Mouse (Mus musculus) thymus, postnatal 4 days (tissue): ENCODE data around the gene Spaca3.

Source experiments
- DNase-seq: peaks from one replicate; pipeline ENCODE4 v3.0.0; 2021

The Spaca3 gene

DNA sequence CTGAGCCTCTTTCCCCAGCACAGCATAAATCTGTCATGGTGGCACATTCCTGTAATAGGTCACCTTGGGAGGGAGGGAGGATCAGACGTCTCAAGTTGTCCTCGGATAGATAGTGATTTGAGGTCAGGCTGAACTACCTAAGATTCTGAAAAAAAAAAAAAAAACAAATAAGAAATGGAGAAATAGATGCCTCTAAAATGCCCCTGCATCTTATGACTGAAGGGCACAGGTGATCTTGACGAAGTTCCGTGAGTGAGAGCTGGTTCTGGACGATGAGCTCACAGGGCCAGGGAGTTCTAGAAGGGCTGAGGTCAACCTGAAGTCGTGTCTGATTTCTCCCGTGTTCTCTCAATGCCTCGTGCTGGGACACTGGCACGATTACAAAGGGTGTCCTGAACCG, at the start of gene Spaca3:
Spaca3 (plus strand) TSS at position 301 of the 400 bp plus-strand sequence.
- no peak for DNase-seq

DNA sequence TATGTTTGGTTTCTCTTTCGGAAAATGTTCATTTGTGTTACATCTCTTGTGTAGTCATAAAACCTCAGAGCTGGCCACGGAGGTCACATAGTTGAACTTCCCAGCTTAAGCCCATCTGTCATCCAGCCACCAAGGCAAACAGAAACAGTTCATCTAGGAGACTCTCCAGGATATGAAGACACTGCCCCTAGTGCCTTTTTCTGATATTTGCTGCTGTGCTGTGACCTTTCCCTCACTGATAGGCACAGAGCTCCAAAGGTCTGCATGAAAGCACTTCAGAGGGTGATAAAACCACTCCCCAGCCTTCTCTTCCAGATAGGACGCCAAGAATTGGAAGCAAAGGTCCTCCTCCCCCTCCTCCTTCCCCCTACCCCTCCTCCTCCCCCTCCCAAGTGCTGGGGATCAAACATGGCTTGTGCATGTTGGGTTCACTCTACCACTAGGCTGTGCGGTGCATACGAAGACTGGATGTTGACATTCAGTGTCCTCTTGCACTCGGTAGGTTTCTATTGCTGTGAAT, 49.6 kb upstream of the Spaca3 start:
- DNase-seq: no peak

DNA sequence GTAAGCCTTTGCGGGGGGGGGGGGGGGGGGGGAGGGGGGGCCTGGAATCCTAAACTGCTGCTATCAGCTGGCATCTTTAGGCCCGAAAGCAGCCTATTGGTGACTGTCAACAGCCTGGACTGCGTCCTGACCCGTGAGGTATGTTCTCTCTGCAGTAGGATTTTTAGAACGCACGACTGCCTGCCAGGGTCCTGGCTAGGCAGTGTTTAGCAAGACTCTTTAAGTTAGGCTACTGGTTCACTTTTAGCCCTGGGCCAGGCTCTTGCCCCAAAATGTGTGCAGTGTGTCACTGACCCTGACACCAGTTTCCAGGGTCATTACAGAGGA, 48.5 kb upstream of the Spaca3 start:
- DNase-seq: no peak

DNA sequence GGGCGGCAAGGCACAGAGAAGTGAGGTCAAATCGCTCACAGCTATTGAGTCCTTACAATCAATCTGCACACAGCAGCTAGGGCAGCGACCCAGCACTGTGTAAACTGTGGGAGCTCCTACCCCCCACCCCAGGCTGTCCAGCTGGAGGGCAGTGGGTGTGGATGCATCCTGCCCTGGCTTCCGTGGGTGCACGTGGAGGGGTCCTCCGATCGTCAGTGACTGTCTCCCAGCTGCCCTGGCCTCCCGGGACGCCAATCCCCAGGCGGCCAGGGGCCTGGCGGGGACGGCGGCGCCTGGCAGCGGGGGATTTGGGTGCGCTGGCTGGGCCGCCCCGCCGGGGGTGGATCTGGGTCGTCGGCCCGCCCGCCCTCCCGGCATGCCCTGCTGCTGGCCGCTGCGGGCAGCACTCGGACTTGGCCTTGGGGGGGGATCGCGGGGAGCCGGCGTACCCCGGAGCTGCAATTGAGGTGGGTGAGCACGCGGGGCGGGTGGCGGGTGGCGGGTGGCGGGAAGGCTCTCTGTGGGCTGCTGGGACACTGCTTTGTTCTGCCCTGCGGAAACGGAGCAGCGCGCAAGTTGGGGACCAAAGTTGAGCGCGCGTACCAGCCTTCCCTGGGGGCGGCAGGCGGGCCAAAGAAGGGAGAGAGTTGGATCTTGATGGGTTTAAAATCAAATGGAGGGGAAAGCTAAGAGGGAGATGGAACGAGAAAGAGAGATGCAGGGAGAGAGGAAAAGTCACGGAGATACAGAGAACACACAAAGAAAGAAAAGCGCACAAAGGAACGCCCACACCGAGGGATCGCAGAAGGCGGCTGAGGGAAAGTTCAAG, 48.0 kb upstream of the Spaca3 start, which contains the start of gene Tmem98:
Tmem98 (plus strand) TSS at position 183 of the 829 bp plus-strand sequence.
- peak; percentile 20 for DNase-seq

DNA sequence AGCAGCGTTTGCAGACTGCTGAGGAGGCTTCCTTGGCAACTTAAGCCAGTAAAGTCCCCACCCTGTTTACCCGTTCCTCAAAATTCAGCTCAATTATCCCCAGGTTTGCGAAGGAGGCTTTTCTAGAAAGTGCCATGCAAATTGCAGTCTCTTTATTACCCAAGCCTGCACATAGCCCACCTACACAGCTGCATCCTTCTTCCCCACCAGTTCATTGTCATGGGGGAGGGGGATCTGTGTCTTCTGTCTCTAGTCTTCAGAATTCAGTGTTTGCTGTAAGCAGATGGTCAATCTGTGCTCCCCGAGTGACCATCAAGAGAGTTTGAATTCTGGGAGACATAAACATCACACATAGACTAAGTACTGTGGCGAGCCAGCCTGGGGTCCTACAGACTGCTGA, 47.0 kb upstream of the Spaca3 start:
- no peak for DNase-seq

DNA sequence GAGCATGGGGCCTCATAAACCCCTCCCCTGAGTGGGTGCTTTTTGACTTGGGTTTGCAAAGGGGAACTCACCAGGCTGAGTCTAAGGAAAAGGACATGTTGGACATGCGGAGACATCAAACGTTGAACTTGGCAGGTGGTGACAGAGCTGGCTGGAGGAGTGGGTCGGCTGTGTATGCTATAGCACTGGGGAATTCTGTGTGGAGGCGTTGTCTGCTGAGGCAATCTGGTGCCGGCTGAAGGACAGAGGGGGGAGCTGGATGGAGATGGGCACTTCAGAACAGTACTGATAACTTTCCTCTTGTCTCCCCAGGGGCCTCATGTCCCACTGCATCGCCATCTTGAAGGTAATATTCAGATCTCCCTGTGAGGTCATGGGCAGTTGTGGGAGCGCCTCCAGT, 42.8 kb upstream of the Spaca3 start:
- DNase-seq: no peak

DNA sequence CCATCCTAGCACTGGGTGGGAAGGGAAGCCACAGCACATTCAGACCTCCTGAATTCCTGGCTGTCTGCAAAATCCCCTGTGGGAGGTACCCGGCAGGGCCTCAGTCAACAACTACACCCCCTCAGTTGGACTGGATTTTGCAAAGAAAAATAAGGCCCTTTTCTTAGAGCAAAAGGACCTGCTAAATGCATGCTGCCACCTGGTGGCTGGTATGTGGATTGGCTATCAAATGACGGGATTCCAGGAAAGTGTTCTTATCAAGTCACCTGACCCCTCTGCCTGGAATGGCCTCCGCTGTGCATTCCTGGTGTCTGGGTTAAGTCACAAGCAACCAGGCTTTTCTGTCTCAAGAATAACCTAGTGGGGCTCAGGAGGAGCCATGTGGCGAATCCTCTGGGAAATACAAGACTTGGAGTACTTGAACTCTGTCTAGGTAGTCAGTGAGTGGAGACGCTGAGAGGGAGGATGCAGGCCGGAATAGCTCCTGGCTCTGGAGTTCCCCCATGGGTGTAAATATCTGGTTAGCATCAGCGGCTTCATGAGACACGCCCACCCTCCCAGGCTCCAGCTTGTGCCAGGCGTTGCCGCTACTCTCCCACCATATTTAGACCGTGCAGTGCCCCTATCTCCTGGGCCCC, 40.0 kb upstream of the Spaca3 start:
- DNase-seq: peak; percentile 60

DNA sequence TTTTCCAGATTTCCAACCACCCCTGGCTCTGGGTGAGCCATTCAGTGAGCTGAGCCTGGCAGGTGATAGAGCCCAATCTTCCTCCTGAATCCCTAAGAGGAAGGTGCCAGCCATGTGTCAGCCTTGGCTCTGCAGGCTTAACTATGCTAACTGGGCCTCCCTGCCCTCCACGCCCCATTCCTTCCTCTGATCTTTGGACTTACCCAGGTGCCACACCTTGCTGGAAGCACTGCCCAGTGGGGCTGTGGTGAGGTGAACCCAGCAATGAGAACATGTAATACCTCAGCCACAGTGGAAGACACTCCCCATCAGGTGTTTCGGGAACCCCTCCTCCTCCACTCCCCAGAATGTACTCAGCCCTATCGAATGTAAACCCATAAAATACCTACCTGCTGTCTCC, 38.1 kb upstream of the Spaca3 start:
- DNase-seq: no peak

DNA sequence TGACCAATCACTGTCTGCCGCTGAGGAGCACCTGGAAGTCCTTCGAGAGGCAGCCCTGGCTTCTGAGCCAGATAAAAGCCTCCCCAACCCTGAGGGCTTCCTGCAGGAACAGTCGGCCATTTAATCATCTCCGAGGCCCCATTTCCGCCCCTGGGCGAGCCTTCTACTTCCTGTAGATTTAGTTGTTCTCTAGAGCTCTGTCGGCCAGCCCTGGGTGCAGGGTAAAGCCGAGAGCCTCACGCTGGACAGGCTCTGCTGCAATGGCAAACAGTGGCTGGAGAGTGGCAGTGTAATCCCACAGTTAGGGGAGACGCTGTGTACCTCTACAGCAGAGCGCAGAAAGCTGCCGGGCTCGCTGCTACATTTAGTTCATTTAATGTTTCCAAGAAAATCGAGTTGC, 36.9 kb upstream of the Spaca3 start:
- DNase-seq: no peak

DNA sequence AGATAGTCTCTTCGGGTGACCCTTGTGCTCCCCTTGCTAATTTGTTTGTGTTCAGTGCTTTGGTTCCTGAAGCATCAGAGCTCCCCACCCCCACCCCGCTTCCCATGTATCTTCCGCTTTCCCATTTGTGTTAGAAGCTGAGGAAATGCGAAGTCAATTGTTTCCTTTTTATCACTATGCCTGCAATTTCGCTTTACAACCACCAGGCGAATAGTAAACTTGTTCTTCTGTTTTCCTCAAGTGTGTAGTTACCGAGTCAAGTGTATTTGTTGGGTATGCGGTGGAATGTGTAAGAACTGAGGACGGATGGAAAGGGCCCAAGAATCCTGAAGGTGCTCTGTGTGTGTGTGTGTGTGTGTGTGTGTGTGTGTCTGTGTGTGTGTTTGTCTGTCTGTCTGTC, 36.4 kb upstream of the Spaca3 start:
- no peak for DNase-seq

DNA sequence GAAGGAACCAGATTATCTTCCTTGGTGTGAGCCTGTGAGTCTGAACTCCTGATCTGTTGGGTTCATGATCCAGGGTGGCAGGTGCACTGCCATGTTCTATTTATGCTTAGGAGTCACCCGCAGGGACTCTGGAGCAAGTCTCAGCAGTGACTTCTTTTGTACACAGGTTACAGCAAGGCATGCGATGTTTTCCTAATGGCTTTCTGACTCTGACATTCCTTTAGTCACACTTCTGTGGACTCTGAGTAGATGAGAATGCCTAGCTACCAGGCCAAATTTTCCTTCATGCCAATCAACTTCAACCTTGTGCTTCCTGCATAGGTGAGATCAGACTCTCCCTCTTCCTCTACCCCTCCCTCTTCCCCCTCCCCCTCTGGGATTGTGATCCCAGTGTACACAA, 22.8 kb upstream of the Spaca3 start:
- DNase-seq: no peak

DNA sequence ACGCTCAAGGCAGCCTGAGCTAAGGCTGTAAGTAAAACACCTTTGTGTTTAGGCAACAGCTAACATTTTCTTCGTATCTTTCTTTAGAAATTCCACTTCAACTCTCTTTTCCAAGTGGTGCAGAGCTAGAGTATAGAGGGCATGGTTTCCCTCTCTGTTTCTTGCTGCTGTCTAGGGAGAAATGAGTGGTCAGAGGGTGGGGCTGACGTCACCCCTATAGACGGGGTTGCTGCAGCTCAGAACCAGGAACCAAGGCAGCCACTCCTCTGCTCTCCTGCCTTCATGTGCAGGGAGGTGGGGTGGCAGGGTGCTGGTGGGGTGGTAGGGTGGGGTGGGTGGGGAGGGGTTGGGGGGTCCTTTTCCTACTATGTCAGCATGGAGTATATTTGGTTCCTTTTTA, 22.3 kb upstream of the Spaca3 start:
- no peak for DNase-seq

DNA sequence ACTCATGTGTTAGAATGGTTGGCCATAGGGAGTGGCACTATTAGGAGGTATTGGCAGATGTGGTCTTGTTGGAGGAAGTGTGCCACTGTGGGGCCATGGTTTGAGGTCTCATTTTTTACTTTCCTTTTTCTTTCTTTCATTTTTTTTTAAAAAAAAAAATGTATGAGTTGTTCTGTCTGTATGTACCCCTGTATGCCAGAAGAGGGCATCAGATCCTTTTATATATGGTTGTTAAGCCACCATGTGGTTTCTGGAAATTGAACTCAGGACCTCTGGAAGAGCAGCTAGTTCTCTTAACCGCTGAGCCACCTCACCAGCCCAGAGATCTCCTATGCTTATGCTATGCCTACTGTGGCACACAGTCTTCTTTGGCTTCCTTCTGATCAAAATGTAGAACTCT, 19.4 kb upstream of the Spaca3 start:
- DNase-seq: no peak

DNA sequence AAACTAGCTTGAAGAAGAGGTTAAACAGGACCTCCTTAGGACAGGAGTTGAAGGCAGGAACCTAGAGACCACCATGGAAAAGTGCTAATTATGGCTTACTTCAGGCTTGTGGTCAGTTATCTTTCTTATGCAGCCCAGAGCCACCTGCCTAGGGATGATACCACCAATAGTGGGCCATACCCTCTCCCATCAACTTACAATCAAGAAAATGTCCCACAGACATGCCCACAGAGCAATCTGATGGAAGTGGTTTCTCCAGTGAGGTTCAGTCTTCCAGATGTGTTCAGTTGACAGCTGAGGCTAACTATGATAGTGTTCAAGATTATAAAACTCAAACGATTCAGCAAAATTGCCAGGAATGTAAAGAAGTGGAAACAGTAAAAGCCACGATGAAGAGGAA, 14.7 kb upstream of the Spaca3 start:
- DNase-seq: no peak

DNA sequence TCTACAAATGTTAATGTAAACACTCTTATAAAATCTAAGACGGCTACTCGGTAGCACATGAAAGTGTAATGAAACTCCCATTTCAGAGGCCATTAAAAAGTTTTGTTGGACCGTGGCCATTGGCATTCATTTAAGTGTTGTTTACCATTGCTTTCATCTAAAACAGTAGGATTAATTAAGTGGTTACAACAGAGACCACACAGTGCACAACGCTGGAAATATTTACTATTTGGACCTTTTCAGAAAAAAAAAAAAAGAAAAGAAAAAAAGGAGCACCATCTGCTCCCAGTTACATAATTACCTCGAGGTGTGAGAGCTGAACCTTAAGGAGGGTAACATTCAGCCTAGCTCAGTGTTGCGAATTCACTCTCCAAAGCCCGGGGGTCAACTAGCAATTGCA, 12.7 kb upstream of the Spaca3 start:
- DNase-seq: no peak

DNA sequence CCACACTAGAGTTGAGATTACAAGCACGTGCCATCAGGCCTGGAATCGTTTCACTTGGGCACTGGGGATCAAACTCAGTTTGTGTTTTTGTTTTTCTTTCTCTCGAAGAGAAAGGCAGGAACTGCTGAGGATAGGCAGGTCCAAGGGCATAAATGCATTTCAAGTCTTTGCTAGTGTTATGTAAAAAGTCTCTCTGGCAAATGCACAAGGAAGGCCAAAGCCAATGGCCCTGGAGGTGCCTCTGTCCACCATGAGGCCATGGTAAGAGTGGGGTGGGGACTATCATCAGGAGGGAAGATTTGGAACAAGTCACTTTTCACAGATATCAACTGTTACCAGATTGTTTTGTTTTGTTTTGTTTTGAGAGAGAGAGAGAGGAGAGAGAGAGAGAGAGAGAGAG, 12.1 kb upstream of the Spaca3 start:
- DNase-seq: no peak

DNA sequence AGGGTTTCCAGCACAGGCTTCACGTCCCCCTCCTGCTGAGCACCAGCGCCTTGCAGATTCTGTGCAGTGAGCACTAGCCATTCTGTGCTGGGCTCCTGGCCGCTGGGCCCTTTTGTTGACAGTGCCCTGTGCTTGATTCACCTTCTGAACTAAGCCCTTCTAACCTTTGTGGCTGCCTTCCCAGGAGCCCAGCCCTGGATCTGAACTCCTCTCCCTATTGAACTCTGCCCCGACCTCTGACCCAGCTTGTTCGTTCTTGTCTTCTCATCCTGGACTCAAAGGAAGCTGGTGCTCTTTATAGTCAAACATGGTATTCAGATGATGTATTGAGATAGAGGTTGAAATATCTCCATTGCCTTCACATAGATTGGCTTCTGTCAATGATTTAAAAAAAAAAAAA, 10.0 kb upstream of the Spaca3 start:
- DNase-seq: no peak

DNA sequence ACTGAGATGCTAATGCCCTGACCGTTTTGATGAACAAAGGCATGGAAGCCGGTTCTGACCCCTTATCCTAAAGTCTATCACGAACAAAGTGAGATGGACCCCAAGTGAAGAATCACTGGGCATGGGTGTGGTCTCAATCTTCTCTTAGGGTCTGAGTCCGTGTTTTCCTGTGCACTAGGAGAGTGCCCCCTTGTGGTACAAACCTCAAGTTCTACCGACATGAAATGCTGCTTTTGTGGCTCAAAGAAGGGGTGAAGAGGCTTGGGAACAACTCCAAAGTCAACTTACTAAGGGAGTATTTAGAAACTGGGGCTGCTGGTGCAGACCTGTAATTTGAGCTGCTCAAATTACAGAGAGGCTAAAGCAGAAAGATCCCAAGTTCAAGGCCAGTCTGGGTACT, 6.3 kb upstream of the Spaca3 start:
- peak; percentile 10 for DNase-seq

DNA sequence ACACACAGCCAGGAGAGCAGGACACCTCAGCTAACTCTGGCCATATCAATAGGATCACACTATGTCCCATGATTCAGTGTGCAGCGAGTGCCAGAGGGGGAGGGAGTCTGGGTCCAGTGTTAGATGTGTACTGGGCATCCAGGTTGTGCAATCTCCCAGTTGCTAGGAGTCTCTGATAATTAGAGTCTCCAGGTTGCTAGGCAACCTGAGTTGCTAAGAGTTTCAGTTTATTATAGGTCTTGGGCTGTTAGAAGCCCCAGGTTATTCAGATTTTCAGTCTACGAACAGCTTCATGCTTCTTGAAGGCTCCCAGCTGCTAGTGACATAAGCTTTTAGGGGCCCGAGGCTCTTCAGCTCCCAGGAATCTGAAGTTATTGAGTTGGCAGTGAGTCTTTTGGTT, 5.2 kb upstream of the Spaca3 start:
- no peak for DNase-seq

DNA sequence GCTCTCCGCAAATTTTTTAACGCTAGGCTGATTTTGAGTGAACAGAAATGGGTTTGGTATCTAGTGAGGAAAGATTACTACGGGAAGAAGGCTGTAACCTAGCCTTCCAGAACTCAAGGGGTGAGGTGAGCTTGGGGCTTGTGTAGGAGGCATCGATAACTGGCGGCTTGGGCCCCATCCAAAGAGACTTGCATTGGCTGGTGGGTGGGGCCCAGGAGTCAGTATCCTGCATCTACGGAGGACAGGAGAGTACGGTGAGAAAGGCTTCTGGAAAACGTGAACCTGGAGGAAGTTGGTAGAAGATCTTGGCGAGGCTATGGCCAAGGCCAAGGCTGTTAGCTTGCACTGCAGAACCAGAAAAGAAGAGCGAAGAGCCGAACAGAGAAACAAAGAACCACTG, 3.7 kb upstream of the Spaca3 start:
- DNase-seq: no peak

DNA sequence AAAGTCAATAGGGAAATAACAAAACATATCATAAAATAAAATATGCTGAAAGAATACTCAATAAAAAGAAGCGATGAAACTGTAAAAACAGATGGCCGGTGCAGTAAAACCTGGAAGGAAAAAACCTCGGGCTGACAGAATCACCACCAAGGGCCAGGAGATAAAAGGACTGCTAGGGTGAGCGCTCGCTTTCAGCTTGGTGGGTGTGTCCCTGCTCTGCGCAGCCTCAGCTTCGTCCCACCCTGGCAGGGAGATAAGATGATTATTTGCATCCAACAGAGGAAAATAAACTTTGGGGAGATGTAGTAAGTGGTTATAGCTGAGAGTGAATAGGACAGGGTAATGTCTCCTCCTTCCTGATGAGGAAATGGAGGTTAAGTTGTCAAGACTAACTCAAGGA, 3.3 kb upstream of the Spaca3 start:
- DNase-seq: no peak

DNA sequence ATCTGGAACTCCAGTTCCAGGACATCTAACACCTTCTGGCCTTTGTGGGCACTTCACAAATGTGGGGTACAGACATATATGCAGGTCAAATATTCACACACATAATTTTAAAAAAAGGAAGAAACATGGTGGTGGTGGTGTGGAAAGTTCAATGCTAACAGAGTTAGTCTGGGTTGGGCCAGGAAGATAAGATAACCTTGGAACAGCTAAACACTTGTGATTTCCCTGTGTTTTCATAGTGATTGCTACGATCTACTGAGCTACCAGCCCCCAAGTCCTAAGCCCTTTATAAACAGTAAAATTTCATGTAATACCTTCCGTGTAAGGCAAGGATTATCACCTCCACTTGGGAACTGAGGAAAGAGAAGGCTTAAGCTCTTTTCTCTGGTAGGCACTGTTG, 1.3 kb upstream of the Spaca3 start:
- no peak for DNase-seq

DNA sequence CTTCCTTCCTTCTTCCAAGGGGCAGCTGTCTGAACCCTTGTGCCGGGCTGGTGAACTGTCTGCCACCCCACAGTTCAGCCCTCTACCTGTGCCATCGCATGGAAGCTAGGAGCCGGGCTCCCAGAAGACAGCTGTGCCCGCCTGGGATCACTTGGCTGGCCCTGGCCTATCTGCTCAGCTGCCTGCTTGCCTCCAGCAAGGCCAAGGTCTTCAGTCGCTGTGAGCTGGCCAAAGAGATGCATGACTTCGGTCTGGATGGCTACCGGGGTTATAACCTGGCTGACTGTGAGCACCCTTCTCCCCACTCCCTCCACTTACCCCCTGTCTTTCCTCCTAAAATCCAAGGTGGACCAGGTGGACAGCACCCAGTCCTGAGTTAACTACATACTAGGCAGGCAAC, 4.8 kb downstream of the Spaca3 start:
- DNase-seq: no peak

DNA sequence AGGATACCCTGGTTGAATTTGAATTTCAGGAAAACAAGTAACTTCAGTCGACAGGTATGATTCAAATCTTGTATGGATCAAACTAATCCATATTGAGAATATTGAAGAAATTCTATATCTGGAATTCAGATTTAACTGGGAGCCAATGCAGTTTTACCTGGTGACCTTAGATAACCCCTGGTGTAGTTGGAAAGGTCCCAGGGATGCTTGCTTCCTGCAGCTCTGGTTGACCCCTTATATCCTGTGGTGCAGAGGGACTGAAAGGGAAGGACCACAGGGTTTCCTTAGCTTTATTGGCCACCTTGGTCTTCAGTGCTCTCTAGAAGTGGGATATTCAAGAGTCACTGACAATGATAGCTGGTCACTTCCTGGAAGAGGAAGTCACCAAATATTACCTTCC, 9.9 kb downstream of the Spaca3 start:
- DNase-seq: no peak
